Mouse (Mus musculus) ZHBTc4 (cell line): ENCODE data around the gene Zfp867.

Source experiments
- DNase-seq: peaks from one replicate; pipeline ENCODE4 v3.0.0-alpha.2; 2011; ENCODE audit warnings: low read depth, low spot score

The Zfp867 gene

DNA sequence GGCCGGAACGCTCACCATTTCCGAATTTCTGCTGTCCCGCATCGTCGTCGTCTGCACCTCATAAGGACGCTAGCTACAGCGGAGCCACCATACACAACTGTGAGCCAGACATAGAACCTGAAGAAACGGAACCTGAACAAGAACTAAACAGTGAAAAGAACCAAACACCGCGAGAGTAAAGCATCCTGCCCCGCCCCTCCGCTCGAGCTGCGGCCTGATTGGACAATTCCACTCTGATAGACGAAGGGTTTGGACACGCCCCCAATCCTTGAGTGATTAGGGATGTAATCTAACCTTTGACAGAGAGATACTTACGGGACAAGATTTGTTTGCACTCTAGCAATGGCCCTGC is at the start of gene Zfp867:
Zfp867 (minus strand) TSS at position 149 of the 352 bp plus-strand sequence.
- DNase-seq: peak; percentile 97

DNA sequence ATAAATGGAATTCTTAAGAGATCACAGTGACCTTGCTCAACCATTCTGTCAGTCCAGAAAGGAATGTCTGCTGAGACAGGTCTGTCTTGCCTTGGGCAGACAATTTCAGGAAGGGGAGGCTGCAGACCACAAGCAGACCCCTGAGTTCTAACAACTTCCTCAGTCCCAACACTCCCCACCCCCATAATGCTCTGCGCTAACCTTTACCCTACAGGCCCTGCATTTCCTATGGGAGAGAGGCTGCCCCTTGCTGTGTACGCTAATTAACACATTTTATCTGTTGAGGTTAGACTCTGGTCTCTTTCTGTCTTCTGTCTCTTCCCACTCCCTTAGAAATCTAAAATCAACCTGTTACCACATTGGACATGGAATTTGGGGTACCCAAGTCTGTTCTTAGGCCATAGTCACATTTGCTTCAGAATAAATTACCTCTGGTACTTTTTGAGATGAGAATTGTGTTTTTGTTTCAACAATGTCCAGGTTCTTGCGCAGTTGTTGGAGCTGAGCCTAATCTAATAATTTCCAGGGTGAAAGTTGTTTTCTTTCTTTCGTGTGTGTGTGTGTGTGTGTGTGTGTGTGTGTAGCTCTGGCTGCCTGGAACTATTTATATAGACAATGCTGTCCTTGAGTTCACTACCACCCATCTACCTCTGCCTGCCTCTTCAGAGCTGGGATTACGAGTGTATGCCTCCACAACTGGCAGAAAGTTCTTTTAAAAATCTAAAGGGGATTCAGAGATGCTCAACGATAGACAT is 47.6 kb upstream of the Zfp867 start:
- no peak for DNase-seq

DNA sequence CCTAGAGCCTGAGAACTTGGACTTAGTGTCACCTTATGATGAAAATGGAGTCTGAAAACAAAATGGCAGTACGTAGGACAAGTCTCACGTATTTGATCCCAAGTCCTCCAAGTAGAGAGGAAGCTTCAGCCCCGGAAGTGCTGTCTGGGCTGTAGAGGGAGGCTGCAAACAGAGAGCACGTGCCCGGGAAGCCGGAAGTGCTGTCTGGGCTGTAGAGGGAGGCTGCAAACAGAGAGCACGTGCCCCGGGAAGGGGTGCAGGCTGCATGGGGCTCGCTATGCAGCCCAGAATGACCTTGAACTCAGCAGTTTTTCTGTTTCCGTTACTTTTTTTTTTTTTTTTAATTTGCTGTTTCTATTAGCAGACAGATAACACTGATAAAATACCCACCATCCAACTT is 46.0 kb upstream of the Zfp867 start:
- peak; percentile 48 for DNase-seq

DNA sequence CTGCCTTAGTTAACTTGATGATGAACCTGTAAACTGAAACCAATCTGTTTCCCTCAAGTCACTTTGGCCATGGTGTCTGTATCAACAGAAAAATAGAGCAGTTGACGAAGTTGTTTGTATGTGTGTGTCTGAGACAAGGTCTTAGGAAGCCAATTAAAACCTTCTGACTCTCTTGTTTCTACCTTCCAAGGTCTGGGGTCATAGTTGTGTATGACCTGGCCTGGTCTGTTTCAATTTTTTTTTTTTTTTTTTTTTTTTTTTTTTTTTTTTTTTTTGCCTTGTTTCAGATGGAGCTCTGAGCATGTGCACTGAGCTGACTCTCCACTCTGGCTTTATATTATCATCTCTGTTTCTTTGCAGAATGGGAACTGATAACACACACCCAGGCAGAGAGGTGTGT is 45.2 kb upstream of the Zfp867 start:
- no peak for DNase-seq

DNA sequence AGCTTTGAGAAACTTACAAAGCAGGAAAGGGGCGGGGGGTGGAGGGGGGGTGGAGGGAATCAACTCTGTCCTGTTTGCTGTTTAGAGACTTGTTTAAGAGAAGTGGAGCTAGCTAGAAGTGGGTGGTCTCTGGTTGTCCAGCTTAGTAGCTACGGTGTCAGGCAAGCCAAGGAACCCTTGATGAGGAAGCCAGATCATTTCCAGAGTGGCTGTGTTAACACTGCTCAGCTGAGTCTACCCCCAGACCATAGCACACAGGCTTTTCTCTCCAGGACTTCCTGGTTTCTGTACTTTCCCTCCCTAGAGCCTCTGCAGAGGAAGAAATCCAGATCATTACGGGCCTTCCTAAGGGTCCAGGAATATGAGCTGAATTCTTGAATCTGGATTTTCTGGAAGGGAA is 42.5 kb upstream of the Zfp867 start:
- DNase-seq: no peak

DNA sequence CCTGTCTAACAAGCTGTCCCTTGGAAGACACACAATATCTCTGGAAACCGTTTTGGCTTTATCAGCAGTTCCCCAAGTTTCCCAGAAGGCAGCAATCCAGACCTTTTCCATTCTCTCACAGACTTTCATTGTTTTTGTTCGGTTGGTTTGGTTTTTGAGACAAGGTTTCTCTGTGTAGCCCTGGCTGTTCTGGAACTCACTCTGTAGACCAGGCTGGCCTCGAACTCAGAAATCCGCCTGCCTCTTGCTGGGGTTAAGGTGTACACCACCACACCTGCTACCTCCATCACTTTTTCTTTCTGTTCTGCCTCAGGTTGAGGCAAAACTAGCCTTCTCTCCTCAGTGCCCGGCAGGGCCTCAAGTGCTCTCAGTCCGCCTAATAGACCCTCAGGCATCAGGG is 42.1 kb upstream of the Zfp867 start:
- DNase-seq: no peak

DNA sequence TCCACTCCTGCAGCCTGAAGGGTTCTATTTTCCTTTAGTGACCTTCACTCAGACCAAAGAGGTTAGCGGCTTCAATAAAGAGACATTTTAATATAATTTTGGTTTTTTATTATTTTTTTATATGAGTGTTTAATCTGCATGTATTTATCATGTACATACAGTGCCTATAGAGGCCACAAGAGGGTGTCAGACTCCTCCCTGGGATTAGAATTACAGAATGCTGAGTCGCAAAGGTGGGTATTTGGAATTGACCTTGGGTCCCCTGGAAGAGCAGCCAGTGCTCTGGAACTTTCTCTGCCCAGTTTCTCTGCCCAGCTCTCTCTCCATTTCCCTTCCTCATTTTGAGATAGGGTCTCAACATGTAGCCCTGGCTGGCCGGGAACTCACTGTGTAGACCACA is 41.3 kb upstream of the Zfp867 start:
- peak; percentile 20 for DNase-seq

DNA sequence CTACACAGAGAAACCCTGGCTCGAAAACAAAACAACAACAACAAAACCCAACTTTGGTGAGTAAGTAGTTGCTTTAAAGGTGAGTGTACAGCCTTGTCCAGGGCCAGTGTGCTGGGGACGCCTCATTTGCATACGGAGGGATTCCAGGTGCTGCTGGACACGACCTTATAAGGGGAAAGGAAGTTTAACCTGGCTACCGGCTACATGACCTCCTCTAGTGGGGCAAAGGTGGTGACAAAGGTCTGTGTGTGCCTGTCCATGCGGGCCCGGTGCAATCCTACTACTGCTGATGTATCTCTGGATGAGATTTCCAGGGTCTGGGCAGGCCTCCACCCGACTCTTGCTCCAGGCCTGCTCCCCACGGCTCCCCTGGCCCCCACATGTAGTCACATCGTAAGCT is 40.5 kb upstream of the Zfp867 start:
- DNase-seq: no peak

DNA sequence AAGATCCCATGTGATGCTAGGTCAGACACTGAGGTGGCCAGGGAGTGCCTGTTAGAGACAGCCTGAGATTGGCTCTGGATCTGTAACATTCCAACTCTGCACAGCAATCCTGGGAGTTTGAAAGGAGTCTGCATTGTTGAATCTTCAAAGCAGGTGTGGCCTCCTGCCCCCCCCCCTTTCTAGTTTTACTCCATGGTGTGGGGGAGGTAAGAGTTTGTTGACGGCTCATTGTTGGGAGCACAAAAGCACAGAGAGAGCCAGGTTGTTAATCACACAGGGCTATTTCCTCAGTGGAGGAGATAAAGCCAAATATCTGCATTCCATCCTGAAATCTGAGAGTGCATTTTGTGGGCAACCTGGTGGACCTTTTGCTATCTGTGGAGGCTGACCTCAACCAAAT is 39.3 kb upstream of the Zfp867 start:
- peak; percentile 85 for DNase-seq

DNA sequence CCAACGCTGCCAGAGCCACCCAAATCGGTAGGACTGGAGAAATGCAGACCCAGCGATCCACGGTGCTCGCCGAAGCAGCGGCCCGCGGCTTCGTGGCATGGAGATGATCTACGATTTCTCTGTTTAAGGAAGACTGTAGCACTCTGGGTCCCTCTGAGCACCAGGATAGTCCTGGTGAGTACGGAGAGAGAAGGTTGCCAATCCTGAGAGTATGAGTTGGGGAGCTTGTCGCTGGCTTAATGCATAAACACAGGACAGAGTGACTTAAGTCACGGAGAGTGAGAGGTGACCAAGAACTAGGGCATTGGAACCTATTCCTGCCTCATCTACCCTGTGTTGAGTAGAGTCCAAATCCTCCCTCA is 34.4 kb upstream of the Zfp867 start:
- no peak for DNase-seq

DNA sequence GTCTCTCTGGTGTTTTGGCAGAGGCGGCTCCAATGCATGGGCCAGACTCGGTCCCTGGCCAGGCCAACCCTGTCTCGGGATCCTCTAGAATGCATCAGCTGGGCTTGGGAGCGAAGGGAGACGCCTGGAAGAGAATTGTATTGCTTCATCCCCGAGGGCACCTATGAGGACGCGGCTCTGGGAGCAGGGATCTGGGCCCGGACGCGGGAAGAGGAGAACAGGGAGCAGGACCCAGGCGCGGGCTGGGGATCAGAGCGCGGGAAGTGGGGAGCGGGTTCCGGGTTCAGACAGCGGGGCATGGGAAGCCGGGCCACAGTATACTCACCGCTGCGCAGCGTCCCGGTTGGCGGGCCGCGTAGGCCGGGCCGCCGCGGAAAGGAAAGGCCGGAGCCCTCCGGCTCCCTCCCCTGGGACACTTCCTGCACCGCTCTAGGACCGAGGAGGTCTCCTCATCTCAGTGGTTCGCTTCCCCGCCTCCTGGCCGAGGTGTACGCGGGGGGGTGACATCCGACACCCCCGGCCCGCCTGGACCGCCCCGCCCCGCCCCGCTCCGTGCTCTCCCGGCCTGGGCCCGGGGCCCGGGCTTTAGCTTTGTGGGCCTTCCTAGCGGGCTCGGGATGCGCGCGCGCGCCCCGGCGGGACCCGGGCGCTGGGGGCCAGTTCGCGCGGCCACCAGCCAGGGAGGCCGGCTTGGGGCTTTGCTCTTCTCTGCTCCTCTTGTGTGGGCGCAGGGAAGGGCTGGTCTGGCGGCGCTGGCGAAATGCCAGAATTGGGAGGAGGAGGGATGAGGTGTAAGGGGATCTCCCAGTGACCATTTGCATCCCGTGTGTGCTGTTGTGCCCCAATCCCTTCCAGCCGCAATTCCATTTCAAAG is 33.8 kb upstream of the Zfp867 start:
- peak; percentile 92 for DNase-seq

DNA sequence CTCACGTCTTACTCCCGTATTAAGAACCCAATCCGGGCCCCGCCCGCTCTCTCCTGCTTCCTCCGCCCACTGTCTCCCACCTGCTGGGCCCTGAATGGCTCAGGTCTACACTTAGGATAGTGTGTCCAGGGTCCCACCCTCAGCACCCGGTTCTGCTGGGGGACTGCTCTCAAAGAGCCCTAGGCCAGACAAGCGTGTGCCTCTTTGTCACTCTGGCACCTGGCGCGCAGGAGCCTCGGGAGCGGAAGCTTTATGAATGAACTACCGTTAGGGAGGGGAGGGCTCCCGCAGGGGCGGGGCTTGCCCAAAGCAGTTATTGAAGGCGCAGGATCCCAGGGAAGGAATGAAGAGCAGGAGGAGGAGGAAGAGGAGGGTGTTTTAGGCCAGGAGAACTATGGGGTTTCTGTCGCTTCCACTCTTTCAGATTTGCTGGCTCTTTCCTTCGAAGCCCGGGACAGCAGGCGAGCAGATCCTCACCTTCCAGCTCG is 33.1 kb upstream of the Zfp867 start:
- DNase-seq: peak; percentile 95

DNA sequence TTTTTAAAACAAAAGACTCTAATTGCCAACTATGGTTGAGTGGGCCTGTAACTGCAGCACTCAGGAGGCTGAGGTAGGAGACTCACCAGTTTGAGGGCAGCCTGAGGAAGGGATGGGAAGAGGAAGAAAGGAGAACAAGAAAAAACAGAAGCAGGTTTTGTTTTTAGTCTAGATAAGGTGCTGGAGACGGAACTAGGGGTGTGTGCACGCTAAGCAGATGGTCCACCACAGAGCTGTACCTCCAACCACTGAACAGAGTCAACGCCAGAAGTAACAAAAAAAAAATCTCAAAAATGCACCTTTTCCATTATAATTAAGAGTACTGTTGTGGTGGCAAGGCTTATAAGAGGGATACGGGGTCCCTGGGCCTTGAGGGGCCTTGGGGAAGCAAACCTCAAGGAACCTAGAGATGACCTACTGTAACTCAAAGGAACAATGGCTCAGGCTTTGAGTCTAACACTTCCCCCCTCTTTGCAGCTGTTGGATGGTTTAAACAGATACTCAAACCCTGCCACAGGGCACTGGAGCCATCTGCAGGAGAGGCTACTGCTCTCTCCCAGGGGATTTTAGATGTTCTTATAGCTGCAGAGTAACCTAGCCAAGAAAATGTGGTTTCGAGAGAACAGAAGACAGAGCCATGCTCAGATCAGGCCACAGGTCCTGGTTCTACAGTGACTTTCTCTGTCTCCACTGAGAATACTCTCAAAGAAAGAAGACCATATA is 29.9 kb upstream of the Zfp867 start:
- DNase-seq: no peak

DNA sequence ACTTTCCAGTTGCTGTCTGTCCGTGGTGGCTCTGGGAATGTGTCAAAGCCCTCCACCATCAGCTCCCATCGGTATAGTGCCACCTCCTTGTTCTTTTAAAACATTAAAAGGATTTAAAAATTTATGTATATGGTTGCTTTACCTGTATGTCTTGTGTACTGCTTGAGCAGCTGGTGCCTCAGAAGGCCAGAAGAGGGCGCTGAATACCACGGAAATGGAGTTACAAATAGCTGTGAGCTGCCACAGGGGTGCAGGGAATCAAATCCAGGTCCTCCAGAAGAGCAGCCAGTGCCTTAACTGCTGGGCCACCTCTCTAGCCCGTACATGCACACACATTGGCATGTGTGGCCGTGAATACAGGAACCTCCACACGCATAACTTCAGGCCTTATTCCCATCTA is 25.5 kb upstream of the Zfp867 start:
- peak; percentile 46 for DNase-seq

DNA sequence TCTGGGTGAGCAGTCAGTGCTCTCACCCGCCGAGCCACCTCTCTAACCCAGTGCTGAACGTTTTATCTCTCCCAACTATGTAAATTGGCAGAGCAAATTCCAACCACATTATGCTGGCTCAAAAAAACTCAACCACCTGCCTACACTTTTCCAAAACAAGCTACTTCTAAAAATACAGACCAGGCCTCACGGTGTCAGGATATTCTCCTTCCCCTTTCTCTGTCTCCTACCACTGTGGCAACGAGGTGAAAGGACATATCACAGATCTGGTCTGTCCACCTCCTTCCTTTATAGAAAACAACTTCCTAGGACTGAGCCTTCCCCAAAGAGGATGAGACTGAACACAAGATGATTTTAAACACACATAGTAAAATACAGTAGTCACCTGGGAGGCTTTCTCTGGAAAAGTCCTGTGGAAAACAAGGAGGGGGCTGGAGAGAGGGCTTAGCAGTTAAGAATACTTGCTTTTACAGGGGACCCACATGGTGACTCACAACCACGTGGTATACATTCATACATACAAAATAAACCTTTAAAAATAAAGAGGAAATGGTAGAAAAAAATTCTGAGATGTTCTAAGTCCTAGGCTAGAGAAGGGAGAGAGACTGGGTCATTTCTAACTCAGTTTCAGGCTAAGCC is 24.5 kb upstream of the Zfp867 start:
- DNase-seq: no peak

DNA sequence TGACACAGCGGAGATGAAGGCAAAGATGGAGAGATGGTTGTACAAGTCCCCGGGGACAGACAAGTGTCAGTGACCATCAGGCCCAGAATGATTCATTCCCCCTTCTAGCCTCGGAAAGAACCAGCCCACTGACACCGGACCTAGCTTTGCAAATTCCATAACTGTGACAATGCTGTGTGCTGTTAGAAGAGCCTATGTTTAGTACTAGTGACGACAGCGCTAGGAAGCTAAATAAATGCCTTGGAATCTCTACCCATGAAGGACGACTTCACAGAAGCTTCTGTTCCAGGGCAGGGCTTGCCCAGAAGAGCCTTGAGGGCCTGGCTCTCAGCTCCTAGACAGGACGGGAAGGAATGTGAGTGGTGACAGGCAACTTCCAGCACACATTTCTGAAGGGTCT is 13.9 kb upstream of the Zfp867 start:
- DNase-seq: no peak

DNA sequence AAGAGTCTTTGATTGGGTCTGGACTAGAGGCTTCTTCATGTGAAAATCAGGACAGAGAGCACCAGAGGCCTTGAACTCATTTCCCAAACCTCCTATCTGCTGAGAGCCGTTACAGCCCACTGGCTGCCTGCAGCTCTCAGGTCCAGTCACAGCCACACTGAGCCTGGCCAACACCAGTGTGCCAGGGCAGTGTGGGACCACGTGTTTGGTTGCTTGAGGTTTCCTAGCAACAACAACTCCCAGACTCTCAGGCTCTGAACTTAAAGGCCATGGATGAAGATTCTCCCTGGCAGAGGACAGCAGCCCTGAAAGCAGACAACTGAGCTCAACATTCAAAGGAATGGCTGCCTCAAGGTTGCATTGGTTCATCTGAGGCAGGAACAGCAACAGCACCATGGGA is 13.4 kb upstream of the Zfp867 start:
- no peak for DNase-seq

DNA sequence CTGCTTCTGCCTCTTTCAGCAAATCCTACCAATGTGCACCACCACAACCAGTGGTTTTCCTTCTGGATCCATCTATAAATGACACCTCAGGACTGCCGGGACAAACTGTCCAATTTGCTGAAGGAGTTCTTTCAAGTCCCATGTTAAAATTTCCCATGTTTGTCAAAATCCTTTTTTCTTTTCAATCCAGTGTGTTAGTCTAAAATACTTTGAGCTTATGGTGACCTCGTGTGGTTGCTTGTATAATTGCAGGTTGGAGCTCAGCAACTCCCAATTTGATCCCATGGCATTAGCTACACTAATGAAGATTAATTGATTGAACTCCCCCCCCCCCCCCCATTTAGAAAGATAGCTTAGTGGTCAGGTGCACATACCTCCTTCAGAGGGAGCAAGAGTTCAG is 10.9 kb upstream of the Zfp867 start:
- peak; percentile 68 for DNase-seq

DNA sequence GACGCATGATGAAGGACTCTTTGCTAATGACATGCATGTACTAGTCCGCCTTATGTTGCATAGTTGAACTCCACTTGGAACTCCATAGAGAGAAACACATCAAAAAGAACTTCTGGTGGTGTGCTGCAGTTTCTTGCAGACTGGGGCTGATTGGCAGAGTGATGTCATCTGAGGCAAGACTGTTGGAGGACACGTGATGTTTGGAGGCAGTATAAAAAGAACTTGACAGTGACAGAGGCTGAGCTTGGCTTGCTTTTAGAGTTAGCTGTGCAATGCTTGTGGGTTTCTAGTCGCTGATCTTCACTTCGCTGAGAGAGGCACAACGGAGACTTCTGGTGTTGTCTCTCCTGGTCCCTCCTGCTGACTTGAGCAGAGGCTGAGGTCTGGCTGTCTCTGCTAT is 5.0 kb upstream of the Zfp867 start:
- DNase-seq: no peak

DNA sequence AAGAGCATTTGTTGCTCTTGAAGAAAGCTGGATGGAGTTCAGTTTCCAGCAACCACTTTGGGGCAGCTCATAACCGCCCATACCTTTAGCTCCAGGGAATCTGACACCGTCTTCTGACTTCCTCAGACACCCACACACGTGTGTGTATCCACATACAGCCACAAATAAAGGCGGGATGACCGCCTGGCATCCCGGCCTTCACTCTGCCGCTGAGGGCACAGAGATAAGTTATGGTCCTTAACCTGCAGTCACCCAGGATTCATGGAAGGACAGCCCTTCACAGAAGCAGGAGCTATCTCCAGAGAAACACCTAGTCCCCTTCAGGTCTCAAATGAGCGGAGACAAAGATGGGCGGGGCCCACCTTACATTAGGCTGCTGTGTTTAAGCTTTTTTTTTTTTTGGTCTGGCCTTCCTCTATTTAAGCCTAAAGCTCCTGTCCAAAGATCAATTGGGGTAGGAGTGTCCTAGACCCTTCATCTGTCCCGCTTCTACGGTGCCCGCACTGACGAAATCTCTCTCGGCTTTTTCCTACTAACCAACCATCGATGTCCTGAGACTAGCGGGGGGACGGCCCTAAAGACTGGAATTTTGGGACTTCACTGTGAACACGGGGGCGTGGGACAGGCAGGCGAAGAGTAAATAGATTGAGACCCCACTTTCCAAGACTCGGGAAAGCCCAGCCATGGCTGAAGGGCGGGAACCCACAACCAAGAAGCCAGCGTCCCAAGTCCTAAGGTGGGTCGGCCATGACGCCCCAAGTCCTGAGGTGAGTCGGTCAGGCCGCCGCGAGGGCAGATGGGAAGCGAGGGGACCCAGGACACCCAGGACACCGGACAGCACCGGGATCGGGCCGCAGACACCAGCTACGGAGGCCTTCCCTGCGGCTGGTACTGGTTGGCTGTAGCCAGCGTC is 605 bp downstream of the Zfp867 start:
- DNase-seq: peak; percentile 57

DNA sequence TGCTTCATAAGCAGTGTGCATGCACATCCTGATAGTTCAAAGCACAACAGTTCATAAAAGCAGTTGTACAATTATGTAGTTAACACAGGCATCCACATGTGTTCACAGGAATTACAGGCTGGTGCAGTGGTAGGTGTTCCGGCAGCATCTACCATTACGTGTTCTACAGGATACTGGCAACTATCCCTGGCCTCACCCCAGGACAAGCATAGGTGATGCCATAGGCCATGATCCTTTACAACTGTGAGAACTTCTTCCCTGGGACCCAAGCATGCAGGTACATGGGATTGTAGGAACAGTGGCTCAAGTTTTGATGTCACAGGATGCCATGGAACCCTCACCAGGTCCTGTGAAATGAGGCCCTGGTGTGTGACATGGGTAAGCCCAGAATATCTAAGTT is 11.8 kb downstream of the Zfp867 start:
- DNase-seq: no peak
